Mouse (Mus musculus): Measurements from ENCODE around the gene Sh2d6.
"Not testable (repeated sequence)": the region's sequence is repeated elsewhere in the genome, so short reads cannot be mapped to it uniquely, and the experiment has no call there.

Sh2d6 gene

GRCm38 (mm10) chr6:72535165-72535564, 13.7 kb upstream of the Sh2d6 start:
- peak; percentile 86 for DNase-seq (ENCODE audit: low spot score)

GRCm38 (mm10) chr6:72534035-72534809, 12.7 kb upstream of the Sh2d6 start:
- DNase-seq (ENCODE audit: low spot score) = peak; percentile 76

- not testable (repeated sequence) for DNase-seq (ENCODE audit: low spot score)
Observed at GRCm38 (mm10) chr6:72533555-72533954, 12.0 kb upstream of the Sh2d6 start.

GRCm38 (mm10) chr6:72532580-72532979, 11.1 kb upstream of the Sh2d6 start:
- no peak for DNase-seq (ENCODE audit: low spot score)

GRCm38 (mm10) chr6:72528410-72529151, 7.1 kb upstream of the Sh2d6 start:
- DNase-seq (ENCODE audit: low spot score) = peak; percentile 61

- peak; percentile 48 for DNase-seq (ENCODE audit: low spot score)
Observed at GRCm38 (mm10) chr6:72527070-72527469, 5.6 kb upstream of the Sh2d6 start.

GRCm38 (mm10) chr6:72524160-72524559, 2.7 kb upstream of the Sh2d6 start:
- no peak for DNase-seq (ENCODE audit: low spot score)

GRCm38 (mm10) chr6:72523222-72523621, 1.7 kb upstream of the Sh2d6 start:
- DNase-seq (ENCODE audit: low spot score) = no peak

GRCm38 (mm10) chr6:72522288-72522687, 781 bp upstream of the Sh2d6 start:
- DNase-seq (ENCODE audit: low spot score) = no peak

GRCm38 (mm10) chr6:72520904-72521303, 603 bp downstream of the Sh2d6 start:
- DNase-seq (ENCODE audit: low spot score) = no peak

GRCm38 (mm10) chr6:72519892-72520663, 1.4 kb downstream of the Sh2d6 start:
- no peak for DNase-seq (ENCODE audit: low spot score)

- no peak for DNase-seq (ENCODE audit: low spot score)
Observed at GRCm38 (mm10) chr6:72519303-72519702, 2.2 kb downstream of the Sh2d6 start.

- no peak for DNase-seq (ENCODE audit: low spot score)
Observed at GRCm38 (mm10) chr6:72518842-72519241, 2.7 kb downstream of the Sh2d6 start.

- no peak for DNase-seq (ENCODE audit: low spot score)
Observed at GRCm38 (mm10) chr6:72515644-72516043, 5.9 kb downstream of the Sh2d6 start.

- DNase-seq (ENCODE audit: low spot score) = peak; percentile 87
Observed at GRCm38 (mm10) chr6:72513071-72513440, 8.5 kb downstream of the Sh2d6 start.

- peak; percentile 80 for DNase-seq (ENCODE audit: low spot score)
Observed at GRCm38 (mm10) chr6:72512386-72513070, 9.0 kb downstream of the Sh2d6 start.

GRCm38 (mm10) chr6:72510686-72511421, 10.7 kb downstream of the Sh2d6 start:
- DNase-seq (ENCODE audit: low spot score) = peak; percentile 60

- peak; percentile 83 for DNase-seq (ENCODE audit: low spot score)
Observed at GRCm38 (mm10) chr6:72509872-72510435, 11.6 kb downstream of the Sh2d6 start.

- DNase-seq (ENCODE audit: low spot score) = peak; percentile 96
Observed at GRCm38 (mm10) chr6:72508596-72508995, 12.9 kb downstream of the Sh2d6 start.

GRCm38 (mm10) chr6:72506104-72506503, 15.4 kb downstream of the Sh2d6 start:
- DNase-seq (ENCODE audit: low spot score) = peak; percentile 92

- DNase-seq (ENCODE audit: low spot score) = peak; percentile 84
Observed at GRCm38 (mm10) chr6:72503939-72504338, 17.6 kb downstream of the Sh2d6 start.
